21 mouse cellular contexts compared by ENCODE assay signal in genomic region chr7:119364268-119364596, GRCm38 (mm10).
A peak's percentile ranks its signal among the peaks of the same experiment; 100 is the strongest.
DNase-seq lines count a peak whose midpoint lies in the region; ATAC-seq lines count a peak whose summit lies in the region.
"Had no signal": no experiment of that assay in that cellular context is flagged by ENCODE, and none has a peak within 500 bp of the region (broad histone marks: within the 10 kb centered on the region; RNA-seq: fewer than 3 reads in every experiment).

No protein-coding gene starts in this region.

- ATAC-seq in hindbrain, embryonic 13.5 days (ENCODE audit: low FRiP score): peak; percentile 90; the same call in 1 of the 2 replicates
- peak; percentile 71; the same call in 1 of the 2 replicates for ATAC-seq in neural tube, embryonic 12.5 days (ENCODE audit: low FRiP score, low read depth)
- no peak; the same call in 1 of the 2 replicates for ATAC-seq in midbrain, embryonic 15.5 days (replicated peaks)
- ATAC-seq: inflammation-experienced regulatory T-cells, adult 6 months; liver, embryonic 12.5 days had no signal

- 0 out of 2 replicates have a peak overlapping the region, but pooled peaks have one; percentile 3 for H3K4me2 ChIP-seq in hindbrain, embryonic 13.5 days
- H3K4me2 ChIP-seq in neural tube, embryonic 12.5 days (replicated peaks): no peak overlapping the region
- H3K4me2 ChIP-seq in midbrain, embryonic 15.5 days: no peak overlapping the region
- H3K4me2 ChIP-seq: heart, embryonic 13.5 days; liver, embryonic 12.5 days had no signal

- DNase-seq in hindbrain, embryonic 10.5 days (ENCODE audit: low spot score): no peak
- DNase-seq in neural tube, embryonic 10.5 days (ENCODE audit: extremely low spot score, low spot score): no peak
- DNase-seq in adrenal gland, adult 18-20 months (ENCODE audit: low spot score in 2 of 2): no peak
- no peak for DNase-seq in adrenal gland, adult 8-10 months
- DNase-seq: B cell, adult 2 months; cerebellum, adult 2 months; heart, adult 18-20 months; heart, postnatal 36 days; kidney, adult 8-10 months; kidney, postnatal 14 days; lung, adult 2 months; right cerebral cortex, postnatal 4 days; thymus, adult 2 months had no signal

- H3K4me1 ChIP-seq in hindbrain, embryonic 13.5 days (replicated peaks): peaks cover 25% of the 10 kb centered on the region
- H3K4me1 ChIP-seq in hindbrain, embryonic 10.5 days (replicated peaks): 0 out of 2 replicates have a peak, but pooled peaks cover 5% of the 10 kb centered on the region
- no peaks in the 10 kb centered on the region for H3K4me1 ChIP-seq in neural tube, embryonic 12.5 days
- H3K4me1 ChIP-seq in midbrain, embryonic 15.5 days: peaks cover 20% of the 10 kb centered on the region
- H3K4me1 ChIP-seq: heart, embryonic 13.5 days; liver, embryonic 12.5 days; megakaryocyte, embryonic 14.5 days had no signal

- 20% methylated on average over 1 of the region's 1 CpGs for WGBS in hindbrain, embryonic 13.5 days
- whole genome bisulfite sequencing in hindbrain, embryonic 10.5 days: 68% methylated on average over 1 of the region's 1 CpGs
- WGBS in neural tube, embryonic 12.5 days: 42% methylated on average over 1 of the region's 1 CpGs
- WGBS in midbrain, embryonic 15.5 days: 20% methylated on average over 1 of the region's 1 CpGs

- no peaks in the 10 kb centered on the region for H3K9me3 ChIP-seq in hindbrain, embryonic 13.5 days
- no peaks in the 10 kb centered on the region for H3K9me3 ChIP-seq in hindbrain, embryonic 10.5 days
- no peaks in the 10 kb centered on the region for H3K9me3 ChIP-seq in neural tube, embryonic 12.5 days
- no peaks in the 10 kb centered on the region for H3K9me3 ChIP-seq in midbrain, embryonic 15.5 days
- H3K9me3 ChIP-seq: heart, embryonic 13.5 days; liver, embryonic 12.5 days; megakaryocyte, embryonic 14.5 days had no signal

- no peaks in the 10 kb centered on the region for H3K27me3 ChIP-seq in hindbrain, embryonic 13.5 days
- H3K27me3 ChIP-seq in hindbrain, embryonic 10.5 days (ENCODE audit: insufficient read depth, poor library complexity, severe bottlenecking): no peaks in the 10 kb centered on the region
- H3K27me3 ChIP-seq in neural tube, embryonic 12.5 days (replicated peaks): no peaks in the 10 kb centered on the region
- H3K27me3 ChIP-seq in midbrain, embryonic 15.5 days (replicated peaks): no peaks in the 10 kb centered on the region
- H3K27me3 ChIP-seq: heart, embryonic 13.5 days; liver, embryonic 12.5 days; megakaryocyte, embryonic 14.5 days had no signal

- H3K27ac ChIP-seq in hindbrain, embryonic 13.5 days: peak overlapping the region; percentile 66
- no peak overlapping the region; the same call in 1 of the 2 replicates for H3K27ac ChIP-seq in hindbrain, embryonic 10.5 days
- H3K27ac ChIP-seq in neural tube, embryonic 12.5 days: no peak overlapping the region
- H3K27ac ChIP-seq in midbrain, embryonic 15.5 days: peak overlapping the region; percentile 51
- H3K27ac ChIP-seq: heart, embryonic 13.5 days; liver, embryonic 12.5 days had no signal

- H3K36me3 ChIP-seq in hindbrain, embryonic 13.5 days: no peaks in the 10 kb centered on the region
- no peaks in the 10 kb centered on the region for H3K36me3 ChIP-seq in hindbrain, embryonic 10.5 days
- H3K36me3 ChIP-seq in neural tube, embryonic 12.5 days: no peaks in the 10 kb centered on the region
- no peaks in the 10 kb centered on the region for H3K36me3 ChIP-seq in midbrain, embryonic 15.5 days (replicated peaks)
- H3K36me3 ChIP-seq: heart, embryonic 13.5 days; liver, embryonic 12.5 days had no signal

- no peak overlapping the region for H3K4me3 ChIP-seq in hindbrain, embryonic 13.5 days
- no peak overlapping the region for H3K4me3 ChIP-seq in hindbrain, embryonic 10.5 days
- no peak overlapping the region for H3K4me3 ChIP-seq in neural tube, embryonic 12.5 days
- H3K4me3 ChIP-seq in midbrain, embryonic 15.5 days: no peak overlapping the region
- H3K4me3 ChIP-seq: heart, embryonic 13.5 days; liver, embryonic 12.5 days; megakaryocyte, embryonic 14.5 days; myocyte had no signal

- H3K9ac ChIP-seq in hindbrain, embryonic 13.5 days: no peak overlapping the region
- no peak overlapping the region for H3K9ac ChIP-seq in neural tube, embryonic 12.5 days
- H3K9ac ChIP-seq in midbrain, embryonic 15.5 days: no peak overlapping the region
- H3K9ac ChIP-seq: heart, embryonic 13.5 days; liver, embryonic 12.5 days had no signal

Comparison
In these comparisons a context has a peak if more than half of its experiments do, and no peak if none do; other contexts are left out.
1. H3K27ac ChIP-seq: peak in hindbrain, embryonic 13.5 days (single experiment) and midbrain, embryonic 15.5 days (single experiment); none in hindbrain, embryonic 10.5 days (single experiment) and neural tube, embryonic 12.5 days (single experiment).